Mouse (Mus musculus): ENCODE results near the gene Canx. TPM values are rescaled to one million over a fixed set of nuclear protein-coding genes. Genes with fewer than 3 reads are reported as not detected.

Gene Canx
- polyA plus RNA-seq, 1 experiment from 2014 or later: 181 TPM

- Histone ChIP-seq H3K4me3 (ENCODE audit: low read depth, low read length) (no peak overlapping the region), H3K27me3 (ENCODE audit: control insufficient read depth, insufficient read depth, low read length) (no peaks in the 10 kb centered on the region), H3K4me1 (replicated peaks; ENCODE audit: control insufficient read depth, insufficient read depth) (no peaks in the 10 kb centered on the region), H3K36me3 (ENCODE audit: control insufficient read depth, insufficient read depth, low read length) (no peaks in the 10 kb centered on the region), H3K4me2 (replicated peaks; ENCODE audit: low read depth) (no peak overlapping the region), H3K9me3 (ENCODE audit: control insufficient read depth, low read length) (no peaks in the 10 kb centered on the region), H3K27ac (replicated peaks) (no peak overlapping the region; the same call in 1 of the 2 replicates), H3K9ac (ENCODE audit: low read length) (no peak overlapping the region)
- TF ChIP-seq EP300 (optimal IDR thresholded peaks at IDR 0.05): no peak
- no peak for TF ChIP-seq CTCF (IDR thresholded peaks at IDR 0.05; ENCODE audit: low read depth)
- DNase-seq (ENCODE audit: low spot score) (peak; percentile 12), ATAC-seq (ENCODE audit: low FRiP score, low TSS enrichment) (no peak)
- WGBS: 88% methylated on average over 6 of the region's 6 CpGs
Observed at GRCm38 (mm10) chr11:50277706-50278105, 47.8 kb downstream of the Canx start.

DNA sequence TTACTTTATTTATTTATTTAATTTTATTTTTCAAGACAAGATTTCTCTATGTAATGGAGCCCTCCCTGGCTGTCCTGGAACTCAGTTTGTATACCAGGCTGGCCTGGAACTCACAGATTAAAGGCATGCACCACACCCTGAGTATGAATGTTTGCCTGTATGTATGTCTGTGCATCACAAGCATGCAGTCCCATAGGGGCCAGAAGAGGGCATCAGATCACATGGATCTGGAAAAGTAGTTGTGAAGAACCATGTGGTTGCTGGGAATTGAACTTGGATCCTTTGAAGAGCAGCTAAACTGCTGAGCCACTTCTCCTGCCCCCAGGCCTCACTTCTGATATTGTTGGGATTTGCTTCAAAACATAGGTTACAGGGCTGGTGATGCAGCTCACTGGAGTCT lies 48.4 kb downstream of the Canx start:
- DNase-seq (ENCODE audit: low spot score) (peak; percentile 16), ATAC-seq (ENCODE audit: low FRiP score, low TSS enrichment) (no peak)
- no peak overlapping the region for H3K9ac ChIP-seq (ENCODE audit: low read length)
- no peak overlapping the region for H3K27ac ChIP-seq (replicated peaks)
- H3K4me3 ChIP-seq (ENCODE audit: low read depth, low read length): no peak overlapping the region
- TF ChIP-seq EP300 (optimal IDR thresholded peaks at IDR 0.05): no peak
- TF ChIP-seq CTCF (IDR thresholded peaks at IDR 0.05; ENCODE audit: low read depth): peak; percentile 42
- H3K36me3 ChIP-seq (ENCODE audit: control insufficient read depth, insufficient read depth, low read length): no peaks in the 10 kb centered on the region
- H3K27me3 ChIP-seq (ENCODE audit: control insufficient read depth, insufficient read depth, low read length): no peaks in the 10 kb centered on the region
- no peaks in the 10 kb centered on the region for H3K4me1 ChIP-seq (replicated peaks; ENCODE audit: control insufficient read depth, insufficient read depth)
- H3K4me2 ChIP-seq (replicated peaks; ENCODE audit: low read depth): no peak overlapping the region
- no peaks in the 10 kb centered on the region for H3K9me3 ChIP-seq (ENCODE audit: control insufficient read depth, low read length)

DNA sequence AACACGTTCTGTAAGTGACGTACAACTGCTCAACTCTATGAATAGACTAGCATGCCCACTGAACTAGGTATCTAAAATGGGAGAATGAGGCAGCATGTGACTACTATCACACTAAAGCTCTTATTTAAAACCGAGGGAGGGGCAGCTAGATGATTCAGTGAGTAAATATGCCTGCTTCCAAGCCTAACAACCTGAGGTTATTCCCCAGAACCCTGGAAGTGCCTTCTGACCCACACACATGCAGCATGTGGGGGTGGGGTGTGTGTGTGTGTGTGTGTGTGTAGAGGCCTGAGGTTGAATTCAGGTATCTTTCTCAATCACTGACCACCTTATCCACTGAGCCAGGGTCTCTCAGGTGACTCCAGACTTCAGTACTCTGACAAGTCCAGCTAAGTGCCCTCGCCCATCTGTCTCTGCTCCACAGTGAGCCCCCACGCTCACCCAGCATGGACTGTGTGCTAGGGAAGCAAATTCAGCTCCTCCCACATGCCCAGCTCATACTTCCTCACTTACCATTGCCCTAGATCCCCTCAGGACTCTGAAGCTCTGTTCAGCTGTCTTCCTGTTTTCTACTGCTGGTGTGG lies 49.8 kb downstream of the Canx start:
- H3K4me2 ChIP-seq (replicated peaks; ENCODE audit: low read depth): peak overlapping the region; percentile 18
- DNase-seq (ENCODE audit: low spot score): peak; percentile 72
- no peak for TF ChIP-seq EP300 (optimal IDR thresholded peaks at IDR 0.05)
- TF ChIP-seq CTCF (IDR thresholded peaks at IDR 0.05; ENCODE audit: low read depth): no peak
- H3K27me3 ChIP-seq (ENCODE audit: control insufficient read depth, insufficient read depth, low read length): no peaks in the 10 kb centered on the region
- no peaks in the 10 kb centered on the region for H3K4me1 ChIP-seq (replicated peaks; ENCODE audit: control insufficient read depth, insufficient read depth)
- H3K4me3 ChIP-seq (ENCODE audit: low read depth, low read length): no peak overlapping the region
- H3K27ac ChIP-seq (replicated peaks): peak overlapping the region; percentile 86
- peak; percentile 88 for ATAC-seq (ENCODE audit: low FRiP score, low TSS enrichment)
- H3K9me3 ChIP-seq (ENCODE audit: control insufficient read depth, low read length): no peaks in the 10 kb centered on the region
- no peak overlapping the region for H3K9ac ChIP-seq (ENCODE audit: low read length)
- 55% methylated on average over 5 of the region's 5 CpGs for WGBS
- H3K36me3 ChIP-seq (ENCODE audit: control insufficient read depth, insufficient read depth, low read length): no peaks in the 10 kb centered on the region

DNA sequence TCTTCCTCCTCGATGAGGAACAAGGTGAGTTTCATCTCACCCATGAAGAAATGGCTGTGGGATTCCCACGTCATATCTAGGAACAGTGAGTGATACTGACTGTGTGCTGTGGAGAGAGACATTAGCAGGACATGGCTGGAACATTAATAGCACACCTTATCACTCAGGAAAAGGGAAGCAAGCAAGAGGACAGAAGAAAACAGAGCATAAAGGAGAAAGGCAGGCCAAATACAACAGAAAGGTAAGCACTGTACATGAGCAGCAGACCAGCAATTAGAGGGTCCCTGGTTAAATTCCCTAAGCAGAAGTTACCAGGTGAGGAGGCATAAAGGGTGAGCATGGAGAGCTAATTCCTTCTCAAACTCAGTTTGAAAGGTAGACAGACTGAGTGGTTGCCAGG lies 50.4 kb downstream of the Canx start:
- Histone ChIP-seq H3K4me3 (ENCODE audit: low read depth, low read length) (no peak overlapping the region), H3K27ac (replicated peaks) (peak overlapping the region; percentile 86), H3K4me2 (replicated peaks; ENCODE audit: low read depth) (no peak overlapping the region), H3K36me3 (ENCODE audit: control insufficient read depth, insufficient read depth, low read length) (no peaks in the 10 kb centered on the region), H3K9ac (ENCODE audit: low read length) (no peak overlapping the region), H3K4me1 (replicated peaks; ENCODE audit: control insufficient read depth, insufficient read depth) (no peaks in the 10 kb centered on the region), H3K9me3 (ENCODE audit: control insufficient read depth, low read length) (no peaks in the 10 kb centered on the region), H3K27me3 (ENCODE audit: control insufficient read depth, insufficient read depth, low read length) (no peaks in the 10 kb centered on the region)
- 74% methylated on average over 2 of the region's 2 CpGs for WGBS
- TF ChIP-seq EP300 (optimal IDR thresholded peaks at IDR 0.05) (no peak), CTCF (IDR thresholded peaks at IDR 0.05; ENCODE audit: low read depth) (no peak)
- ATAC-seq (ENCODE audit: low FRiP score, low TSS enrichment) (0 out of 2 replicates have a peak, but pooled peaks have one; percentile 3), DNase-seq (ENCODE audit: low spot score) (no peak)

- ATAC-seq (ENCODE audit: low FRiP score, low TSS enrichment): no peak
- Histone ChIP-seq H3K9ac (ENCODE audit: low read length) (no peak overlapping the region), H3K9me3 (ENCODE audit: control insufficient read depth, low read length) (no peaks in the 10 kb centered on the region), H3K4me2 (replicated peaks; ENCODE audit: low read depth) (no peak overlapping the region), H3K36me3 (ENCODE audit: control insufficient read depth, insufficient read depth, low read length) (no peaks in the 10 kb centered on the region), H3K27ac (replicated peaks) (no peak overlapping the region), H3K4me3 (ENCODE audit: low read depth, low read length) (no peak overlapping the region), H3K27me3 (ENCODE audit: control insufficient read depth, insufficient read depth, low read length) (no peaks in the 10 kb centered on the region), H3K4me1 (replicated peaks; ENCODE audit: control insufficient read depth, insufficient read depth) (no peaks in the 10 kb centered on the region)
- DNase-seq (ENCODE audit: low spot score): peak; percentile 10
- WGBS: 87% methylated on average over 2 of the region's 2 CpGs
- no peak for TF ChIP-seq CTCF (IDR thresholded peaks at IDR 0.05; ENCODE audit: low read depth)
- TF ChIP-seq EP300 (optimal IDR thresholded peaks at IDR 0.05): no peak
Observed at GRCm38 (mm10) chr11:50272819-50273218, 52.7 kb downstream of the Canx start.

GRCm38 (mm10) chr11:50269885-50270284 lies 55.6 kb downstream of the Canx start:
- Histone ChIP-seq H3K27me3 (ENCODE audit: control insufficient read depth, insufficient read depth, low read length) (no peaks in the 10 kb centered on the region), H3K9ac (ENCODE audit: low read length) (no peak overlapping the region), H3K4me1 (replicated peaks; ENCODE audit: control insufficient read depth, insufficient read depth) (no peaks in the 10 kb centered on the region), H3K4me3 (ENCODE audit: low read depth, low read length) (no peak overlapping the region), H3K27ac (replicated peaks) (no peak overlapping the region), H3K9me3 (ENCODE audit: control insufficient read depth, low read length) (no peaks in the 10 kb centered on the region), H3K4me2 (replicated peaks; ENCODE audit: low read depth) (no peak overlapping the region), H3K36me3 (ENCODE audit: control insufficient read depth, insufficient read depth, low read length) (peaks cover 14% of the 10 kb centered on the region; the same call in 1 of the 2 replicates)
- WGBS: 85% methylated on average over 1 of the region's 1 CpGs
- no peak for DNase-seq (ENCODE audit: low spot score)
- no peak for TF ChIP-seq CTCF (IDR thresholded peaks at IDR 0.05; ENCODE audit: low read depth)
- no peak for TF ChIP-seq EP300 (optimal IDR thresholded peaks at IDR 0.05)
- no peak for ATAC-seq (ENCODE audit: low FRiP score, low TSS enrichment)

Measured in stomach, postnatal 0 days (tissue).